Mouse (Mus musculus): ENCODE results near the gene Paqr5. TPM values are rescaled to one million over a fixed set of nuclear protein-coding genes. Genes with fewer than 3 reads are reported as not detected.

The Paqr5 gene
- 0.27 and 0.64 TPM in 2 replicates for polyA plus RNA-seq (2014; fragmentation: Nextera tagmentation; extraction: Ambion mirVana)

DNA sequence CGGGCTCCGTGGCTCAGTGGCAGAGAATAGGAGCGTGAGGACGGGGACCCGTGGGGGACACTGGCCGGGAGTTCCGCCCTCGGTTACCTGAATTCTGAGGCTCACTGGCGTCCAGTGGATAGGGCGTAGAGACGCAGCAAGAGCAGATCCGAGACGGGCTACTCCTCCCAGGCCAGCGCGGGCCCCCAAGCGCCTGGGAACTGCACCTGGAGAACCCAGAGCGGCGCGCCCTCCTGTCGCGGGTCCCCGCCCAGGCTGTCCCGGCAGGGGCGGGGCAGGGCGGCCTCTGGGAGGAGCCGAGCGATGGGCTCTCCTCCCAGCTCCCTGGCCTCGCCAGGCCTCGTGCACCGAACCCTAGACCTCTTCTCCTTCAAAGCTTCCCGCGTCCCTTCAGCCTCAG is at the start of gene Paqr5:
TSS of gene Paqr5 (minus strand) at position 257 of the 400 bp plus-strand sequence.
- Histone ChIP-seq H3K4me2 (ENCODE audit: low read depth) (peak within 1 kb of the TSS; percentile 73), H3K9ac (ENCODE audit: low read length) (peak within 1 kb of the TSS; percentile 51), H3K4me1 (ENCODE audit: control insufficient read depth, insufficient read depth, low read length) (peaks cover 5% of the 10 kb centered on the region), H3K9me3 (ENCODE audit: control insufficient read depth, low read length) (no peaks in the 10 kb centered on the region), H3K4me3 (ENCODE audit: low read depth, low read length) (peak within 1 kb of the TSS; percentile 31), H3K36me3 (ENCODE audit: control insufficient read depth, insufficient read depth, low read length) (no peaks in the 10 kb centered on the region), H3K27me3 (ENCODE audit: control insufficient read depth, insufficient read depth, low read length) (peaks cover 13% of the 10 kb centered on the region), H3K27ac (ENCODE audit: low read depth, low read length) (no peak within 1 kb of the TSS)
- DNase-seq (ENCODE audit: low spot score) (peak; percentile 41), ATAC-seq (ENCODE audit: insufficient read depth, low FRiP score, low TSS enrichment) (no peak)
- under 1% methylated on average over 28 of the region's 32 CpGs for WGBS

- H3K27ac ChIP-seq (ENCODE audit: low read depth, low read length), result no peak overlapping the region
- no peaks in the 10 kb centered on the region for H3K36me3 ChIP-seq (ENCODE audit: control insufficient read depth, insufficient read depth, low read length)
- H3K27me3 ChIP-seq (ENCODE audit: control insufficient read depth, insufficient read depth, low read length), result no peaks in the 10 kb centered on the region
- H3K4me3 ChIP-seq (ENCODE audit: low read depth, low read length), result no peak overlapping the region
- no peak overlapping the region for H3K4me2 ChIP-seq (ENCODE audit: low read depth)
- whole genome bisulfite sequencing, result 94% methylated on average over 3 of the region's 3 CpGs
- H3K9me3 ChIP-seq (ENCODE audit: control insufficient read depth, low read length), result no peaks in the 10 kb centered on the region
- DNase-seq (ENCODE audit: low spot score), result no peak
- ATAC-seq (ENCODE audit: insufficient read depth, low FRiP score, low TSS enrichment), result no peak
- no peak overlapping the region for H3K9ac ChIP-seq (ENCODE audit: low read length)
- no peaks in the 10 kb centered on the region for H3K4me1 ChIP-seq (ENCODE audit: control insufficient read depth, insufficient read depth, low read length)
Observed at GRCm38 (mm10) chr9:62062234-62062633, 35.6 kb upstream of the Paqr5 start.

- Histone ChIP-seq H3K4me3 (ENCODE audit: low read depth, low read length) (no peak overlapping the region), H3K9me3 (ENCODE audit: control insufficient read depth, low read length) (no peaks in the 10 kb centered on the region), H3K27ac (ENCODE audit: low read depth, low read length) (no peak overlapping the region), H3K4me1 (ENCODE audit: control insufficient read depth, insufficient read depth, low read length) (no peaks in the 10 kb centered on the region), H3K9ac (ENCODE audit: low read length) (no peak overlapping the region), H3K4me2 (ENCODE audit: low read depth) (no peak overlapping the region), H3K27me3 (ENCODE audit: control insufficient read depth, insufficient read depth, low read length) (no peaks in the 10 kb centered on the region), H3K36me3 (ENCODE audit: control insufficient read depth, insufficient read depth, low read length) (no peaks in the 10 kb centered on the region)
- DNase-seq (ENCODE audit: low spot score) (no peak), ATAC-seq (ENCODE audit: insufficient read depth, low FRiP score, low TSS enrichment) (no peak)
- WGBS, result 90% methylated on average over 2 of the region's 2 CpGs
Observed at GRCm38 (mm10) chr9:62060431-62060830, 33.8 kb upstream of the Paqr5 start.

GRCm38 (mm10) chr9:62059941-62060340 is 33.3 kb upstream of the Paqr5 start:
- H3K4me3 ChIP-seq (ENCODE audit: low read depth, low read length), result no peak overlapping the region
- H3K4me1 ChIP-seq (ENCODE audit: control insufficient read depth, insufficient read depth, low read length), result no peaks in the 10 kb centered on the region
- H3K27ac ChIP-seq (ENCODE audit: low read depth, low read length), result no peak overlapping the region
- no peak overlapping the region for H3K9ac ChIP-seq (ENCODE audit: low read length)
- H3K27me3 ChIP-seq (ENCODE audit: control insufficient read depth, insufficient read depth, low read length), result no peaks in the 10 kb centered on the region
- DNase-seq (ENCODE audit: low spot score) (no peak), ATAC-seq (ENCODE audit: insufficient read depth, low FRiP score, low TSS enrichment) (no peak)
- no peak overlapping the region for H3K4me2 ChIP-seq (ENCODE audit: low read depth)
- H3K9me3 ChIP-seq (ENCODE audit: control insufficient read depth, low read length), result no peaks in the 10 kb centered on the region
- 92% methylated on average over 11 of the region's 11 CpGs for WGBS
- H3K36me3 ChIP-seq (ENCODE audit: control insufficient read depth, insufficient read depth, low read length), result no peaks in the 10 kb centered on the region

GRCm38 (mm10) chr9:62057881-62058506 is 31.3 kb upstream of the Paqr5 start:
- H3K9me3 ChIP-seq (ENCODE audit: control insufficient read depth, low read length), result no peaks in the 10 kb centered on the region
- no peak overlapping the region for H3K27ac ChIP-seq (ENCODE audit: low read depth, low read length)
- H3K9ac ChIP-seq (ENCODE audit: low read length), result no peak overlapping the region
- no peaks in the 10 kb centered on the region for H3K36me3 ChIP-seq (ENCODE audit: control insufficient read depth, insufficient read depth, low read length)
- WGBS, result 82% methylated on average over 7 of the region's 7 CpGs
- ATAC-seq (ENCODE audit: insufficient read depth, low FRiP score, low TSS enrichment) (no peak), DNase-seq (ENCODE audit: low spot score) (no peak)
- H3K4me3 ChIP-seq (ENCODE audit: low read depth, low read length), result no peak overlapping the region
- no peaks in the 10 kb centered on the region for H3K4me1 ChIP-seq (ENCODE audit: control insufficient read depth, insufficient read depth, low read length)
- no peak overlapping the region for H3K4me2 ChIP-seq (ENCODE audit: low read depth)
- H3K27me3 ChIP-seq (ENCODE audit: control insufficient read depth, insufficient read depth, low read length), result no peaks in the 10 kb centered on the region

GRCm38 (mm10) chr9:62056206-62056605 is 29.6 kb upstream of the Paqr5 start:
- no peak for DNase-seq (ENCODE audit: low spot score)
- Histone ChIP-seq H3K27me3 (ENCODE audit: control insufficient read depth, insufficient read depth, low read length) (no peaks in the 10 kb centered on the region), H3K4me3 (ENCODE audit: low read depth, low read length) (no peak overlapping the region), H3K27ac (ENCODE audit: low read depth, low read length) (no peak overlapping the region), H3K9me3 (ENCODE audit: control insufficient read depth, low read length) (no peaks in the 10 kb centered on the region), H3K4me2 (ENCODE audit: low read depth) (no peak overlapping the region), H3K36me3 (ENCODE audit: control insufficient read depth, insufficient read depth, low read length) (no peaks in the 10 kb centered on the region), H3K4me1 (ENCODE audit: control insufficient read depth, insufficient read depth, low read length) (no peaks in the 10 kb centered on the region), H3K9ac (ENCODE audit: low read length) (no peak overlapping the region)
- no peak for ATAC-seq (ENCODE audit: insufficient read depth, low FRiP score, low TSS enrichment)
- 81% methylated on average over 2 of the region's 2 CpGs for WGBS

GRCm38 (mm10) chr9:62050801-62051200 is 24.1 kb upstream of the Paqr5 start:
- 51% methylated on average over 4 of the region's 4 CpGs for WGBS
- DNase-seq (ENCODE audit: low spot score), result peak; percentile 29
- no peak overlapping the region for H3K27ac ChIP-seq (ENCODE audit: low read depth, low read length)
- H3K9me3 ChIP-seq (ENCODE audit: control insufficient read depth, low read length), result no peaks in the 10 kb centered on the region
- H3K4me1 ChIP-seq (ENCODE audit: control insufficient read depth, insufficient read depth, low read length), result no peaks in the 10 kb centered on the region
- ATAC-seq (ENCODE audit: insufficient read depth, low FRiP score, low TSS enrichment), result no peak
- no peak overlapping the region for H3K4me2 ChIP-seq (ENCODE audit: low read depth)
- H3K36me3 ChIP-seq (ENCODE audit: control insufficient read depth, insufficient read depth, low read length), result no peaks in the 10 kb centered on the region
- no peak overlapping the region for H3K9ac ChIP-seq (ENCODE audit: low read length)
- H3K27me3 ChIP-seq (ENCODE audit: control insufficient read depth, insufficient read depth, low read length), result no peaks in the 10 kb centered on the region
- H3K4me3 ChIP-seq (ENCODE audit: low read depth, low read length), result no peak overlapping the region

GRCm38 (mm10) chr9:62049166-62049565 is 22.5 kb upstream of the Paqr5 start:
- Histone ChIP-seq H3K9me3 (ENCODE audit: control insufficient read depth, low read length) (no peaks in the 10 kb centered on the region), H3K4me2 (ENCODE audit: low read depth) (no peak overlapping the region), H3K27me3 (ENCODE audit: control insufficient read depth, insufficient read depth, low read length) (no peaks in the 10 kb centered on the region), H3K4me3 (ENCODE audit: low read depth, low read length) (no peak overlapping the region), H3K4me1 (ENCODE audit: control insufficient read depth, insufficient read depth, low read length) (no peaks in the 10 kb centered on the region), H3K27ac (ENCODE audit: low read depth, low read length) (no peak overlapping the region), H3K9ac (ENCODE audit: low read length) (no peak overlapping the region), H3K36me3 (ENCODE audit: control insufficient read depth, insufficient read depth, low read length) (no peaks in the 10 kb centered on the region)
- DNase-seq (ENCODE audit: low spot score) (no peak), ATAC-seq (ENCODE audit: insufficient read depth, low FRiP score, low TSS enrichment) (no peak)
- 79% methylated on average over 8 of the region's 8 CpGs for WGBS

GRCm38 (mm10) chr9:62042167-62042566 is 15.5 kb upstream of the Paqr5 start:
- Histone ChIP-seq H3K27ac (ENCODE audit: low read depth, low read length) (no peak overlapping the region), H3K9ac (ENCODE audit: low read length) (no peak overlapping the region), H3K9me3 (ENCODE audit: control insufficient read depth, low read length) (no peaks in the 10 kb centered on the region), H3K4me3 (ENCODE audit: low read depth, low read length) (no peak overlapping the region), H3K4me2 (ENCODE audit: low read depth) (no peak overlapping the region), H3K27me3 (ENCODE audit: control insufficient read depth, insufficient read depth, low read length) (no peaks in the 10 kb centered on the region), H3K36me3 (ENCODE audit: control insufficient read depth, insufficient read depth, low read length) (no peaks in the 10 kb centered on the region), H3K4me1 (ENCODE audit: control insufficient read depth, insufficient read depth, low read length) (no peaks in the 10 kb centered on the region)
- WGBS, result 86% methylated on average over 3 of the region's 3 CpGs
- ATAC-seq (ENCODE audit: insufficient read depth, low FRiP score, low TSS enrichment) (no peak), DNase-seq (ENCODE audit: low spot score) (no peak)

Measured in neural tube, embryonic 11.5 days (tissue).